Mouse (Mus musculus) right cerebral cortex, adult 2 months (tissue): Measurements from ENCODE around the gene Cep128.
"Not testable (repeated sequence)": the region's sequence is repeated elsewhere in the genome, so short reads cannot be mapped to it uniquely, and the experiment has no call there.

Experiments used
- DNase-seq, 2 experiments: peaks; one replicate each; pipeline ENCODE4 v3.0.0; 2021 to 2022; ENCODE audit warnings: low spot score in 2 of 2

The Cep128 gene

DNA sequence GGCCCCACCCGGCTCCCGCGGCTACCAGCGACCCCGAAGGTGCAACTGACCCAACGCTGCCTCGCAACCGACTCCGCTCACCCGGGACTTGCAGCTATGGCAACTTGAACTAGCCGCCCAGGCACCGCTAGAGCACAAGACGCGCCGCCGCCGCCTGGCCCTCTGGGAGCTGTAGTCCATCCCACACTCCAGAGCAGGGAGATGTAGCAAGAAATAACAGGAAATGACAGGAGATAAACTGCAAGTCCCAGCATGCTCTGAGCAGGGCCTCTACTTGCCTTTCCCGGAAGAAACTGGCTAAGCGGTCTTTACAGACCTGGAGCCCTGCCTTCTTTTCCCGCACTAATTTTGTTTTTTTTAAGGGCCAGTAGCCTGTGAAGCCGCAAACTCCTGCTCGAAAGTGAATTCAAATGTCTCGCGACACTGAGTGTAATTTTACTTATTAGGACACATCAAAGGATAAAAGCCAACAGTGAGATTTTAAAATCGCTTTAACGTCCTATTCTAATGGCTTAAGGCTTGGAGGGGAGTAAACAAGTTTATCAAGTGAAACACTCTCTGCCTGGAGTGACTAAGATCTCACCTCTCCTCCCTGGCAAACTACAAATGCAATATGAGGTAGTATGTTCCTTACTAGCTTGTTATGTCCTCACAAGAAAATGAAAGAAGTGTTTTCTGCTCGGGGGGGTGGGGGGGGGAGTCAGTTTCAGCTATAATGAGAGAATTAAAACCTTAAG is at the start of gene Cep128, which contains the start of gene Tshr:
Cep128 (minus strand) TSS at position 129 of the 737 bp plus-strand sequence.
Tshr (plus strand) TSS at position 283 of the 737 bp plus-strand sequence.
- DNase-seq = peak; percentile 94 to 95

DNA sequence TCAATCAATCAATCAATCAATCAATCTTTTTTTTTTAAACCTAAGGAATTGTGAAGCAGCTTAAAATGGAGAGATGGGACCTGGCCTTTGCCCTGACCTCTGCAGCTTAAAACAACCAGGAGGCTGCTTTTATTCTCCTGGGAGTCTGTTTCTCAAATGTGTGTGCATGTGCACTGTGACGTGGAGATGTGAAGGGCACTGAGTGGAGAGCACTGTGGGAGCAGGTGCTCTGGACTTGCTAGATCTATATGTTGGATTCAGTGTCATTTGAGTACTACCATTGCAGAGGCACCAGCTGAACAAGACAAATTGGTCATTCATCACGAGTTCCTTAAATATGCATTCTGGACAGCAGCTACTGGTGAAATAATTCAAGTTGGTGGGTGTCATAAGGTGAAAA is 42.9 kb upstream of the Cep128 start:
- no peak for DNase-seq

DNA sequence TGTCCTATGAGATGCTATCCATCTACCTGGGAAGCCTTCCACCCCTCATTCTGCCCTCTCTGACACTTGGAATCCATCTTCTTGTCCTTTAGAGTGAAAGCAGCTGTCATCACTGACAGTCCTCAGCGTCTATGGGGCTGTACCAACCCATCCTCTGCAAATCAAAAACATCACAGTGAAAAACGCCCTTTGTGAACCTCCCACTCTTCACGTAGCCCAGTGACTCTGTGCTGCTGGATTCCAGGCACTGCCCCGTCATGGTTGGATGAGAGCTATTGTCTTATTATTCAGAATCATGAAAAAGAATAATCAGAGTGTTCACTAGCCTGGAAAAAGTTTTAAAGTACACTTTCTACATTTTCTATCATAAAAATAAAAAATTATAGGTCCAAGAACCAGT is 42.3 kb upstream of the Cep128 start:
- no peak for DNase-seq

DNA sequence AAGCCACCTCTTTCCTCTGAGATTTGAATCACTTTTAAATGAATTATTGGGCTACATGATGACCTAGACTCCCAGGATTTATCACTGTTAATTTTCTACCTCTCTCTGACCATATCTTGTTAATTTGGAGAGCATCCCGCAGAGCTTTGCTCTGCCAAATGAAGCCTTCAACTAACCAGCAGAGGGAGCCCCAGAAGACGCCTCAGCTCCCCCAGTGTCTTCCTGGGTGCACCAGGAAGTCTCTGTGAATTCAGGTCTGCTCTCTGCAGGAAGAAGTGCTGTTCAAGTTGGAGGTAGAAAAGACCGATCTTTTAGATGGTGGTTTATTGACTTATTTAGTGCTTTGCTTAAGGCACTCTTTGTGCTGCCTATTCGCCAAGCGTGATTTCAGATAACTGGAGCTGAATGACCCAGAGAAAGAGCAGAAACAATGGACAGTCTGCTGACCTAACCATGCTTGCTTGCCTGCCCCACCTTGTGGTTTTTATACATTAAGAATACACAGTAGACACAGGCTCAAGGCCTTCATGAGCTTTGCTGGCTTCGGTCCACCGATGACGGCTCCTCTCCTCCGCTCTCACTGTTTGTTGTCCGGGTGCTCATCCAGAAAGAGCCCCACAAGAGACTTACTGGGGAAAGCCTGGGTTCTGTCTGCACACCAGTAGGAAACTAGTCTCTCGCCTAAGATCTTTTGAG is 39.1 kb upstream of the Cep128 start:
- DNase-seq = peak; percentile 33 to 34

DNA sequence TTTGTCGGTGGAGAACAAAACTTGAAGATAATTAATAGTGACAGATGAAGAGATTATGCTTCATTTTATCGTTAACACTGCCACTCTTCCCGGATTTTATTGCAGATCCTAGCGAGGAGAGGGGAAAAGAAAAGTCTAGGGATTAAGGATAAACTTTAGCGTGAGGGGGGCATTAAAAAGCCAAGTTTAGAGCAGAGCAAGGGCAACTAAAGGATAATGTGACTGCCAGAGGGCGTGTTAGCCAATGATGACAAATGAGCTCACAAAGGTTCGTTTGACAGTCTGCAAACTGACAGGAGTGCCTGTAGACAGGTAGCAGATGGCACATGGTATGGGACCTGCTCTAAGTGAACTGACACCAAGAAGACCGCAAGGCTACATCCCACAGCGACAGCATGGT is 37.1 kb upstream of the Cep128 start:
- no peak for DNase-seq

DNA sequence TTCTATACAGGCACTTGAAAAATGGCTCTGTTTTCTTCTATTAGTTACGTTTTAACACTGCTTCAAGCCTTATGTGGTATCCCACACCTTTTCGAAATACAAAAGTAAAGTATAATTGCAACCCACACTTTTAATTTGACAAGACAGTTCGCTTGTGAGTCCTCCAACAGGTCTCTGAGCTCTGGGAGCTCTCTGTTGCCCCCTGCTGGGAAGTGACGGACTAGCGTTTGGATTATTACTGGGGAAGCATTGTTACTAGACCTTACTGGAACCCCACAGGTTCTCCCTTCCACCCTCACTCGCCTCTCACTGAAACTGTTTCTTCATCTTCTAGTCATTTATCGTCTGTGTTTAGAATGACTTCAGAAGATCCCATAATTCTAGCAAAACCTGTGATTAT is 34.6 kb upstream of the Cep128 start:
- DNase-seq = peak; percentile 60 to 74

DNA sequence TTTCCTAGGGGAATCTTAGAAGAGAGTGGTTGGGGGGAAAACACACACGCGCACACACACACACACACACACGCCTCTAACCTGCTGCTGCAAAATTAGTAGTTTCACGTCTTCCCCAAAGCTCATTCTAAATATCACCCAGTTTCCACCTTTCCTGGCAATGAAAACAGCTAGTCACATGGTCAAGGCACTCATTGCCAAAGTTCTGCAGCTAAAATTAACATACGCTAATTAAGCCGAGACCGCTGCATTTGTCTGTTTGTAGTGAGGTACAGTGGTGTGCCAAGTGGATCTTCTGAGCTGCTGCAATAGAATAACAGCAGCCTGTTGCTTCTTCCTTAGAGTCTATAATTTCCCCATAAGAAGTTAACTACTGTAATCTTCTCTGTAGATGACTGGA is 32.6 kb upstream of the Cep128 start:
- no peak for DNase-seq

DNA sequence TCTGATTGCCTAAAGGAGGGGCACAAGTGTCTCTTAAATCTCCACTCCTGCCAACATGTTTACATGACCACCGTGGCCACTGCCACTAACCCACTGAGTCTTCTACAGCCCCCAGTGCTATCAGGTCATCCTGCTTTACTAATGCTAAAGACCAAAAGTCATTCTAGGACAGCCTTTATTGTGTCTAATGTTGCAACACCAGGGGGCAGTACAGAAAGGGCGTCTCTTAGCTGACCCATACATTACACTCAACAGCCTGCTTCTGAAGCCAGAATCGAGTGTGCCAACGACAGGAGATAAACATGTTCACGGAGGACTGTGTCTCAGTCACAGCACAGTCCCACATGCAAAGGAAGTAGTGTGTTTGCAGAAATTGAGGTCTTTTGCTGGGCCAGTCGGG is 30.9 kb upstream of the Cep128 start:
- DNase-seq = no peak

- no peak for DNase-seq
Observed at GRCm38 (mm10) chr12:91412461-91413182, 28.4 kb upstream of the Cep128 start.

DNA sequence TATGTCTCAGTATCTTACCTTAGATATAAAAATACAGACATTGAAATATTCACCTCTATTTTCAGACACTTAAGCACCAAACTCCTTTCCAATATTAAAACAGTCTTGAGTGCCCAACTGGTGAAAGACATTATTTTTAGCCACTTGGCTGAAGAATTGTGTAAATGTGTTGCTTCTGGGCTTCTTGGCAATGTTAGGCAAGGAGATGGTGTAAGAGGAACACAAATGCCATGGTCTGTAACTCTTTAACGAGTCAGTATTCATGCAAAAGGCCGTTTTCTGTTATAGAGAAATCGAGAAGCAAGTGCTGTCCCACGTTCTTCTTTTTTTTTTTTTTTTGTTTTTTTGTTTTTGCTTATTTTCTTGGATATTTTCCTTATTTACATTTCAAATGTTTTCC is 26.1 kb upstream of the Cep128 start:
- no peak for DNase-seq

DNA sequence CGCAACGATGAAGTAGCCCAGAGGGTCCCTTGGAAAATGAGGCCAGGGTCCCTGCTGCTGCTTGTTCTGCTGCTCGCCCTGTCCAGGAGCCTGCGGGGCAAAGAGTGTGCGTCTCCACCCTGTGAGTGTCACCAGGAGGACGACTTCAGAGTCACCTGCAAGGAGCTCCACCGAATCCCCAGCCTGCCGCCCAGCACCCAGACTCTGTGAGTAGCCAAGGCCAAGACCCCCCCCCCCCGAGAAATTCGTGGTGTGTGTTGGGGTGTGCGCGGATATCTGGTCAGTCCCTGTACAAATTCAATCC is 16.8 kb upstream of the Cep128 start:
- DNase-seq = no peak

DNA sequence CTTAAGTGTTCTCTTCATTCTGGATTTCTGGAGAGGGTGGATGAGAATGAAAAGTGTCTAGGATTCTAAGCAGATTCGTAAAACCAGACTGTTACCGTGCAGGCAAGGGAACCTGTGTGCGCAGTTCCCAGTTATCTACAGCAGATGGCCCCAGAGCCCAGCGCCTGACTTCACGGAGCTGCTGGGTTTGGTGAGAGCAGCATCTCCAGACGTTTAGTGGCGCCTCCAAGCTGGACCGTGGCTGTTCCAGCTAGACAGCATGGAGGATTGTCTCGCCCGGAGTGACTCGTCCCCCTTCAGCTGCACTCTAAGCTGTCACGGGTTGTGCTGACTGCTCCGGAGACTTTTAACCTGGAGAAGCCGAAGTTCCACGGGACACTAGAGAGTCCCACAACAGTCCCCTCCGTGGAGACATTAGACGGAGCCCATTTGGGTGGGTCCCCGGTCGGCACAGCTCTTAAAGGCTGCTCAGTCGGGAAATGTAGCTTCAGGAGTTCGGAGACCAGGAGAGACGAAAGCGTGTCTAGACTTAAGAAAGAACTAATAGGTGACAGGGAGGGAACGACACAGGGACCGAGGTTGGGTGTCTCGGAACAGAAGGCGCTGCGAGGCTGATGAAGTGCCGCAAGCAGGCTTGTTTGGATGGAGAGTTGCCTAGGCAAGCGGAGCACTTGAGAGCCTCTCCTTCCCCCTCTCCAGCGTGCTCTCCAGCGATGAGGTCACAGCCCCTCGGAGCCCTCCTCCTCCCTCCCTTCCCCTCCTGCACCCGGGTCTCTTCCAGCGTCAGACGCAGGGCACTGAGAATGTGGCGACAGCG is 16.2 kb upstream of the Cep128 start:
- peak; percentile 87 to 88 for DNase-seq

- DNase-seq = no peak
Observed at GRCm38 (mm10) chr12:91383516-91384264, 519 bp downstream of the Cep128 start.

DNA sequence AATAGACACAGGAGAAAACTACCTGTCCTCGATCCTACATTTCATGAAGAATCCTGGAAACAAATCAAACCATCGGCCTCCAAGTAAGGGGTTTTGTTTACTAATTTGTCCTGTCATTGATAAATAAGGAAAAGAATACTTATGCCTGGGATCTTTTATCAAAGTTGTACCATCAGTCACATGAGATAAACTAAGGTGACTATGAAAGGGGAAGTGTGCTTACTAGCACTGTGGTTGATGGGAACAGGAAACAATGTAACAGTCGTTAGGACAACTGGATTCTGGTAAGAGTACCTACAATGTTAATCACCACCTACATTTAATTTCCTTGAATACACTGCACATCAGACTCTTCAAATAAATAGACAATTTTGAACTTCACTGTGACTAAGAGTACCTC is 15.0 kb downstream of the Cep128 start:
- DNase-seq = no peak

GRCm38 (mm10) chr12:91353783-91354182 is 30.4 kb downstream of the Cep128 start:
- no peak for DNase-seq

GRCm38 (mm10) chr12:91338656-91339055 is 45.6 kb downstream of the Cep128 start:
- not testable (repeated sequence) for DNase-seq

- no peak for DNase-seq
Observed at GRCm38 (mm10) chr12:91327527-91327926, 56.7 kb downstream of the Cep128 start.

- DNase-seq = peak; percentile 17 to 57
Observed at GRCm38 (mm10) chr12:91326104-91326503, 58.1 kb downstream of the Cep128 start.

- no peak for DNase-seq
Observed at GRCm38 (mm10) chr12:91315026-91315425, 69.2 kb downstream of the Cep128 start.

- DNase-seq = peak; percentile 27 to 40
Observed at GRCm38 (mm10) chr12:91313974-91314587, 70.1 kb downstream of the Cep128 start.

GRCm38 (mm10) chr12:91312591-91312990 is 71.6 kb downstream of the Cep128 start:
- DNase-seq = no peak
